Mouse (Mus musculus): ENCODE data around the gene Tex33.

The Tex33 gene

GRCm38 (mm10) chr15:78414157-78414556, 18.4 kb upstream of the Tex33 start:
- no peak for DNase-seq (ENCODE audit: low read depth, low spot score)

GRCm38 (mm10) chr15:78413719-78414117, 18.0 kb upstream of the Tex33 start:
- no peak for DNase-seq (ENCODE audit: low read depth, low spot score)

- no peak for DNase-seq (ENCODE audit: low read depth, low spot score)
Observed at GRCm38 (mm10) chr15:78413083-78413718, 17.5 kb upstream of the Tex33 start.

- DNase-seq (ENCODE audit: low read depth, low spot score): no peak
Observed at GRCm38 (mm10) chr15:78409570-78410052, 13.9 kb upstream of the Tex33 start.

- peak; percentile 65 for DNase-seq (ENCODE audit: low read depth, low spot score)
Observed at GRCm38 (mm10) chr15:78406293-78406934, 10.7 kb upstream of the Tex33 start, which contains the start of gene Mpst. Gene Mpst (plus strand): TSS chr15:78406416.

- peak; percentile 94 for DNase-seq (ENCODE audit: low read depth, low spot score)
Observed at GRCm38 (mm10) chr15:78405517-78406211, 10.0 kb upstream of the Tex33 start, which contains the start of gene Tst. Gene Tst (minus strand): TSS chr15:78405907.

GRCm38 (mm10) chr15:78405098-78405497, 9.4 kb upstream of the Tex33 start:
- DNase-seq (ENCODE audit: low read depth, low spot score): no peak

GRCm38 (mm10) chr15:78403896-78404295, 8.2 kb upstream of the Tex33 start:
- DNase-seq (ENCODE audit: low read depth, low spot score): no peak

GRCm38 (mm10) chr15:78403301-78403741, 7.6 kb upstream of the Tex33 start:
- no peak for DNase-seq (ENCODE audit: low read depth, low spot score)

GRCm38 (mm10) chr15:78402423-78402822, 6.7 kb upstream of the Tex33 start:
- no peak for DNase-seq (ENCODE audit: low read depth, low spot score)

GRCm38 (mm10) chr15:78401921-78402320, 6.2 kb upstream of the Tex33 start:
- DNase-seq (ENCODE audit: low read depth, low spot score): no peak

- DNase-seq (ENCODE audit: low read depth, low spot score): no peak
Observed at GRCm38 (mm10) chr15:78401345-78401744, 5.6 kb upstream of the Tex33 start.

GRCm38 (mm10) chr15:78390855-78391254, 4.9 kb downstream of the Tex33 start:
- no peak for DNase-seq (ENCODE audit: low read depth, low spot score)

- no peak for DNase-seq (ENCODE audit: low read depth, low spot score)
Observed at GRCm38 (mm10) chr15:78385564-78385963, 10.1 kb downstream of the Tex33 start.

- no peak for DNase-seq (ENCODE audit: low read depth, low spot score)
Observed at GRCm38 (mm10) chr15:78384220-78385116, 11.2 kb downstream of the Tex33 start.

GRCm38 (mm10) chr15:78383450-78384219, 12.1 kb downstream of the Tex33 start:
- DNase-seq (ENCODE audit: low read depth, low spot score): no peak

GRCm38 (mm10) chr15:78382115-78382514, 13.6 kb downstream of the Tex33 start:
- DNase-seq (ENCODE audit: low read depth, low spot score): no peak

GRCm38 (mm10) chr15:78380741-78381140, 15.0 kb downstream of the Tex33 start:
- no peak for DNase-seq (ENCODE audit: low read depth, low spot score)

GRCm38 (mm10) chr15:78380208-78380607, 15.5 kb downstream of the Tex33 start:
- no peak for DNase-seq (ENCODE audit: low read depth, low spot score)

- DNase-seq (ENCODE audit: low read depth, low spot score): no peak
Observed at GRCm38 (mm10) chr15:78378556-78378955, 17.2 kb downstream of the Tex33 start.

GRCm38 (mm10) chr15:78377859-78378258, 17.9 kb downstream of the Tex33 start:
- no peak for DNase-seq (ENCODE audit: low read depth, low spot score)
